Mouse (Mus musculus): ENCODE results near the gene Kpna7. TPM values are rescaled to one million over a fixed set of nuclear protein-coding genes. Genes with fewer than 3 reads are reported as not detected.

Gene Kpna7
- polyA plus RNA-seq, 1 experiment from 2014 or later = not detected

DNA sequence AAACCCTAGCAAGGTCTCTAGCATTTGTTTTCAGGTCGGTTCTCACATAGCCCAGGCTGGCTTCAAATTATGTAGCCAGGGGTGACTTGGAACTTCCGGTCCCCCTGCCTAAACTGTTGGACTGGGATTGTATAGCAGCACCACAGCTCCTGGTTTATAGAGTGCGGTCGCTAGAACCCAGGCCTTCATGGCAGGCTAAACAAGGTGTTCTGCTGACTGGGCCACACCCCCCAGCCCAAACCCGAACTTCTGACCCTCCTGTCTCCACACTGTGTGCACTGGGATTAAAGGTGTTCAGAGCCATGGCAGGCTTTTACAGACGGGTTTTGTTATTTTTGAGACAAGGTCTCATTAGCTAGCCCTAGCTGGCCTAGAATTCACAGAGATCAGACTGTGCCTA lies 104.7 kb downstream of the Kpna7 start:
- no peak for TF ChIP-seq CTCF (IDR thresholded peaks at IDR 0.05; ENCODE audit: low read depth)
- H3K9me3 ChIP-seq (replicated peaks; ENCODE audit: low read length) = no peaks in the 10 kb centered on the region
- no peak for ATAC-seq (replicated peaks; ENCODE audit: low FRiP score, low read depth)
- no peak overlapping the region for H3K9ac ChIP-seq (ENCODE audit: low read depth, low read length)
- no peaks in the 10 kb centered on the region for H3K4me1 ChIP-seq (replicated peaks; ENCODE audit: insufficient read depth, low read length)
- DNase-seq (ENCODE audit: low spot score) = no peak
- H3K27me3 ChIP-seq (ENCODE audit: insufficient read depth, low read length) = no peaks in the 10 kb centered on the region
- no peak overlapping the region for H3K27ac ChIP-seq
- no peak overlapping the region for H3K4me2 ChIP-seq (ENCODE audit: low read length)
- 68% methylated on average over 6 of the region's 6 CpGs for WGBS
- H3K36me3 ChIP-seq (ENCODE audit: insufficient read depth, low read length) = no peaks in the 10 kb centered on the region
- no peak overlapping the region for H3K4me3 ChIP-seq (replicated peaks; ENCODE audit: low read depth, low read length)

DNA sequence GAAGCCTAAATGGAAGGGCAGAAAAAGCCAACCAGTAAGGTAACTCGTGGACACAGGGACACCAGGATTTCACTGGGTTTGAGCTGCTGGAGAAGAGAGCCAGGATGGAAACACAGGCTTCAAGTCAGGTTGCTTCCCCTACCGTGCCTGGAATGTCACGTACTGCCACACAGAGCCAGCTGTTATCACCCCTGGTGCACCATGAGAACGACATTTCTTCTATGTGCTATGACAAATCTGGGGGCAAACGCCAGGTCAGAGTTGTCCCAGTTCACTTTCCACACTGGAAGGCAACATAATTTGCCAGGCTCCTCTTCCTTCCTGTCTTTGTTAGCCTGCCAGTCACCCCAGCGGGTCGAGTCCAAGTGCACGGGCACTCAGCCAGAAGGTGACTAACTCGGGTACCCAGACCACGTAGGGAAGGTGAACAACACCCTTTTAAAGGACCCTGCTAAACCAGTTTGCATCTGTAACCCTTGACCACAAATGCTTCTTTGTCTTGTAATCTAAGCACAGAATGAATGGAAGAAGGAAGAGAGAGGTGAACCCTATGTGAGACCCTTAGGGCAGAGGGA lies 105.2 kb downstream of the Kpna7 start:
- Histone ChIP-seq H3K9ac (ENCODE audit: low read depth, low read length) (no peak overlapping the region), H3K4me1 (replicated peaks; ENCODE audit: insufficient read depth, low read length) (no peaks in the 10 kb centered on the region), H3K4me2 (ENCODE audit: low read length) (no peak overlapping the region), H3K27ac (no peak overlapping the region), H3K9me3 (replicated peaks; ENCODE audit: low read length) (no peaks in the 10 kb centered on the region), H3K4me3 (replicated peaks; ENCODE audit: low read depth, low read length) (no peak overlapping the region), H3K36me3 (ENCODE audit: insufficient read depth, low read length) (no peaks in the 10 kb centered on the region), H3K27me3 (ENCODE audit: insufficient read depth, low read length) (no peaks in the 10 kb centered on the region)
- 60% methylated on average over 10 of the region's 10 CpGs for WGBS
- no peak for TF ChIP-seq CTCF (IDR thresholded peaks at IDR 0.05; ENCODE audit: low read depth)
- DNase-seq (ENCODE audit: low spot score) (peak; percentile 49), ATAC-seq (replicated peaks; ENCODE audit: low FRiP score, low read depth) (no peak)

DNA sequence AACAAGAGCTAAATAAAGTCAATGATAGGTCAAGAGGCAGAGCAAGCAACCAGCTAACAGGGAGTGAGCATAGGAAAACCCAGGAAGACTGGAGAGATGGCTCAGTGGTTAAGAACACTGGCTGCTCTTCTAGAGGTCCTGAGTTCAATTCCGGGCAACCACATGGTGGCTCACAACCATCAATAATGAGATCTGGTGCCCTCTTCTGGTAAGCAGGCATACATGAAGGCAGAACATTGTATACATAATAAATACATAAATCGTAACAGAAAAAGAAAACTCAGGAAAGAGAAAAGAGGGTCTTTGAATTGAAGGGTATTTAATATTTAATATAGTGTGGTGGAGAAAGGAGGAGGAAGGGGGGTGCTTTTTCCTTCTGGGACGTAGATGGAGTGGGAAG lies 112.6 kb downstream of the Kpna7 start:
- H3K27ac ChIP-seq = no peak overlapping the region
- no peak for ATAC-seq (replicated peaks; ENCODE audit: low FRiP score, low read depth)
- WGBS = 89% methylated on average over 3 of the region's 3 CpGs

DNA sequence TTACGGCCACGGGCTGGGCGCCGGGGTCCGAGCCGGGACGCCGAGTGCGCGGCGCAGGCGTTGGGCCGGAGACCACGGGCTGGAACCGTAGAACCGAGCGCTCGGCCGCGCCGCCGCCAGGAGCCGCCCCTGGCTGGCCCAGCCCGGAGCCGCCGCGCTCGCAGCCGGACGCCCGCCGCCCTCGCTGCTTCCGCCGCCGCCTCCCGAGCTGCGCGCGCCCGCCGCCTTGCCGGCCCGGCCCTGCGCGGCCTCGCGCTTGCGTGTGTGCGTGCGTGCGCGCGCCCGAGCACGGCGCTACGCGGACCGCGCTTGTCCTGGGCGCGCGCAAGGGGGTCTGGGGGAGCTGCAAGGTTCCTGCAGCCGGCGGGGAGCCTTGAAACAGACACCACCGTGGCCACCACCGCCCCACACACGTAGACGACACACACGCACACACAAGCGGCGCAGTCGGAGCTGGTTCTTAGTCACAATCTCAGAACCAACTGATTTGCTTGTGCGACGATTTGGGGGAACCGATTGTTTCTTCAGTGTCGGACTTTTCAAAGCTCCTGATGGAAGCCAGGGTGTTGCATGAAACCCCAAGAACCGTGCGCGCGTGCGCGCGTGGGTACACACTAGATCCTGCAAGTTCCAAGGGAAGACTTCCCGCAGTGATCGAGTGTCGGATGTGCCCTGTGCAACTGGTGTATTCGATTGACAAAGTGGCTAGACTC lies 118.0 kb downstream of the Kpna7 start, which contains the start of gene Smurf1:
TSS of gene Smurf1 (minus strand) at position 209 of the 713 bp plus-strand sequence.
- TF ChIP-seq CTCF (IDR thresholded peaks at IDR 0.05; ENCODE audit: low read depth) = no peak
- ATAC-seq (replicated peaks; ENCODE audit: low FRiP score, low read depth) (peak; percentile 73), DNase-seq (ENCODE audit: low spot score) (peak; percentile 91)
- Histone ChIP-seq H3K9me3 (replicated peaks; ENCODE audit: low read length) (no peaks in the 10 kb centered on the region), H3K27me3 (ENCODE audit: insufficient read depth, low read length) (no peaks in the 10 kb centered on the region), H3K4me1 (replicated peaks; ENCODE audit: insufficient read depth, low read length) (peaks cover 5% of the 10 kb centered on the region; the same call in 1 of the 2 replicates), H3K36me3 (ENCODE audit: insufficient read depth, low read length) (no peaks in the 10 kb centered on the region), H3K4me3 (replicated peaks; ENCODE audit: low read depth, low read length) (peak within 1 kb of the TSS; percentile 89), H3K4me2 (ENCODE audit: low read length) (peak within 1 kb of the TSS; percentile 67), H3K27ac (peak within 1 kb of the TSS; percentile 99), H3K9ac (ENCODE audit: low read depth, low read length) (peak within 1 kb of the TSS; percentile 99)
- WGBS = under 1% methylated on average over 54 of the region's 89 CpGs

More for the DNA sequence above, 112.6 kb downstream of the Kpna7 start:
- 0 out of 2 replicates have a peak, but pooled peaks cover 5% of the 10 kb centered on the region for H3K4me1 ChIP-seq (replicated peaks; ENCODE audit: insufficient read depth, low read length)
- no peak for DNase-seq (ENCODE audit: low spot score)
- H3K36me3 ChIP-seq (ENCODE audit: insufficient read depth, low read length) = no peaks in the 10 kb centered on the region
- H3K9me3 ChIP-seq (replicated peaks; ENCODE audit: low read length) = no peaks in the 10 kb centered on the region
- H3K4me2 ChIP-seq (ENCODE audit: low read length) = no peak overlapping the region
- no peak overlapping the region for H3K4me3 ChIP-seq (replicated peaks; ENCODE audit: low read depth, low read length)
- no peak overlapping the region for H3K9ac ChIP-seq (ENCODE audit: low read depth, low read length)
- no peaks in the 10 kb centered on the region for H3K27me3 ChIP-seq (ENCODE audit: insufficient read depth, low read length)
- TF ChIP-seq CTCF (IDR thresholded peaks at IDR 0.05; ENCODE audit: low read depth) = peak; percentile 59; the same call in 1 of the 2 replicates

DNA sequence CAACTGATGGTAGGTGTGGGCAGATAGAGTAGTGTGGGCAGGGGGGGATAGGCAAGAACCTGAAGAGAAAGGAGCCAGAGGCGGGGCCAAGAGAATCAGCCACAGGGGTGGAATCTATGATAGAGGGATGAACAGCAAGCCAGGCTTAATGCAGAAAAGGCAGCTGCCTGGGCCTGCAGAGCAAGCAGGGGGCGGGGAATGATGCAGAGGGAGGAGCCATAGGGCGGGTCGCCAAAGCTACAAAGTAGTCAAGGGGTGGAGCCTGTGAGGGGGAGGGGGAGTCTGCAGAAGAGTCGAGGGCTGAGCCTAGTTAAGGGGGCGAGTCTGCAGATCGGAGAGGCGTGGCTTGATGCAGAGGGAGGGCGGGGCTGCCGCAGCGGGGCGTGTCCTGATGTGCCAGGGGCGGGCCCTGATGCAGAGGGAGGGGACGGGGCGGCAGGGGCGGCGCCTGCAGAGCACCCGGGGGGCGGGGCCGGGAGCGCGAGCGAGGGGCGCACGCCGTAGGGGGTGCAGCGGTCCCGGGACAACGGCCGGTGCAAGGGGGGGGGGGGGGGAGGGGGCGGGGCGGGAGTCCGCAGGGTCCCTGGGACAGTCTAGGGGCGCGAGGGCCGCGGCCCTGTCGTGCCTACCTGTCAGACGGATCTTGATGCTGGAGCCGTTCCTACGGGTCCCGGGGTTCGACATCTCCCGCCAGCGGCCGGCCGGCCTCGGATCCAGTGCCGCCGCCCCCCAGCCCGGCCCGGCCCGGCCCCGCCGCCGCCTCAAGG lies 118.8 kb downstream of the Kpna7 start:
- Histone ChIP-seq H3K9me3 (replicated peaks; ENCODE audit: low read length) (no peaks in the 10 kb centered on the region), H3K4me1 (replicated peaks; ENCODE audit: insufficient read depth, low read length) (peaks cover 5% of the 10 kb centered on the region; the same call in 1 of the 2 replicates), H3K4me2 (ENCODE audit: low read length) (peak overlapping the region; percentile 67), H3K27ac (peak overlapping the region; percentile 99), H3K36me3 (ENCODE audit: insufficient read depth, low read length) (no peaks in the 10 kb centered on the region), H3K9ac (ENCODE audit: low read depth, low read length) (peak overlapping the region; percentile 99), H3K4me3 (replicated peaks; ENCODE audit: low read depth, low read length) (peak overlapping the region; percentile 89), H3K27me3 (ENCODE audit: insufficient read depth, low read length) (no peaks in the 10 kb centered on the region)
- WGBS = 3% methylated on average over 12 of the region's 56 CpGs
- TF ChIP-seq CTCF (IDR thresholded peaks at IDR 0.05; ENCODE audit: low read depth) = no peak; the same call in 1 of the 2 replicates
- DNase-seq (ENCODE audit: low spot score) = peak; percentile 98
- ATAC-seq (replicated peaks; ENCODE audit: low FRiP score, low read depth) = peak; percentile 87

DNA sequence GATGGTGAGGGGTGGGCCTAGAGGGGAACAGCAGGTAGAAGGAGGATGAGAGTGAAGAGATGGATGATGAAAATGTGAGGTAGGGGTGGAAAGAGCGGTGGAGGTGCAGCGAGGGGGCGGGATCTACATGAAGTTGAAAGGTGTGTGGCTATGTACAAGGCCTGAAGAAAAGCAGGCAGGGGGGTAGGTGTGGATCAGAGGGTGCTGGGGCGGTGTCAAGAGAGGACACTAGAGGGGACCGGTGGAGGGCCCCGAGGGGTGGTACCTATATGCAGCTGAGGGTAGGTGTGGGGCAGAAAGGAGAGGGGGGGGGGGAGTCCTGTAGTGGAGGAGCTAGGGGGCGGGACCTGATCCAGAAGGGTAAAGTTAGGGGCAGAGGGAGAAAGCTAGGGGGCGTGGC lies 119.4 kb downstream of the Kpna7 start:
- Histone ChIP-seq H3K4me2 (ENCODE audit: low read length) (peak overlapping the region; percentile 67), H3K27me3 (ENCODE audit: insufficient read depth, low read length) (no peaks in the 10 kb centered on the region), H3K27ac (no peak overlapping the region), H3K9me3 (replicated peaks; ENCODE audit: low read length) (no peaks in the 10 kb centered on the region), H3K4me1 (replicated peaks; ENCODE audit: insufficient read depth, low read length) (peaks cover 5% of the 10 kb centered on the region; the same call in 1 of the 2 replicates), H3K4me3 (replicated peaks; ENCODE audit: low read depth, low read length) (no peak overlapping the region), H3K36me3 (ENCODE audit: insufficient read depth, low read length) (no peaks in the 10 kb centered on the region), H3K9ac (ENCODE audit: low read depth, low read length) (no peak overlapping the region)
- WGBS = 31% methylated on average over 8 of the region's 8 CpGs
- TF ChIP-seq CTCF (IDR thresholded peaks at IDR 0.05; ENCODE audit: low read depth) = no peak
- peak; percentile 50 for ATAC-seq (replicated peaks; ENCODE audit: low FRiP score, low read depth)
- DNase-seq (ENCODE audit: low spot score) = no peak
